Mouse (Mus musculus) cerebellum, adult 2 months (tissue): Measurements from ENCODE around the gene Leng1.

Experiments
- CTCF ChIP-seq: fragments of 200-500 bp; IDR thresholded peaks from 2 replicates; pipeline ENCODE4 v1.5.1; 2011; ENCODE audit warnings: low read depth, mild to moderate bottlenecking, control low read depth, low read length, moderate library complexity, borderline replicate concordance; ENCODE audit not compliant: insufficient read depth
- POLR2A ChIP-seq: fragments of 200-500 bp; IDR thresholded peaks from 2 replicates; pipeline ENCODE4 v1.6.1; 2011; ENCODE audit warnings: low read length, control low read depth, borderline replicate concordance; ENCODE audit not compliant: insufficient read depth

DNA sequence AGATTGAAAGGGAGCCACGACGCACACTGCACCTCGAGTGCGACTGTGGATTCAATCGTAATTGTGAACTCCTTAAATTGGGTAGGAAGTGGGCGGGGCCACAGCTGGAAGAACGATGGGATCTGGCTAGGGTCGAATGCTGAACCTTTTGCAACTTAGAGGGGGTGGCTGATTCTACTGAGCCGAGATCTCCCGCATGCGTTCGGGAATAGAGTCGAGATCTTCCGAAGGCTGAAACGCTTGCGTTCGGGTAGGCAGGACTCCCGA is 28.1 kb upstream of the Leng1 start:
- TF ChIP-seq CTCF (no peak), POLR2A (no peak)
